Mouse (Mus musculus) thymus, postnatal 4 days (tissue): ENCODE data around the gene Prr12.
A peak's percentile ranks its signal among the peaks of the same experiment; 100 is the strongest.

Experiments
- DNase-seq: peaks from one replicate; pipeline ENCODE4 v3.0.0; 2021

The Prr12 gene

GRCm38 (mm10) chr7:44996672-44997071, 56.0 kb downstream of the Prr12 start:
- DNase-seq, result peak; percentile 37

GRCm38 (mm10) chr7:44986879-44987718, 65.6 kb downstream of the Prr12 start:
- DNase-seq, result no peak

GRCm38 (mm10) chr7:44986192-44986878, 66.3 kb downstream of the Prr12 start, which contains the start of gene Prmt1:
Gene Prmt1, minus strand, starts transcription at chr7:44986568.
- peak; percentile 93 for DNase-seq

- DNase-seq, result peak; percentile 75
Observed at GRCm38 (mm10) chr7:44985595-44986191, 67.0 kb downstream of the Prr12 start.

- no peak for DNase-seq
Observed at GRCm38 (mm10) chr7:44984833-44985164, 67.9 kb downstream of the Prr12 start.

- DNase-seq, result no peak
Observed at GRCm38 (mm10) chr7:44983944-44984832, 68.5 kb downstream of the Prr12 start.

GRCm38 (mm10) chr7:44983085-44983484, 69.6 kb downstream of the Prr12 start:
- DNase-seq, result peak; percentile 94

- no peak for DNase-seq
Observed at GRCm38 (mm10) chr7:44981539-44981938, 71.1 kb downstream of the Prr12 start.

GRCm38 (mm10) chr7:44978300-44978699, 74.4 kb downstream of the Prr12 start:
- no peak for DNase-seq
